Mouse (Mus musculus) natural killer cell, adult 2 months (primary cell): Measurements from ENCODE around the gene Flt1.
A peak's percentile ranks its signal among the peaks of the same experiment; 100 is the strongest.
"Not testable (repeated sequence)": the region's sequence is repeated elsewhere in the genome, so short reads cannot be mapped to it uniquely, and the experiment has no call there.

ENCODE experiments used
- DNase-seq, 2 experiments: peaks; one replicate each; pipeline ENCODE4 v3.0.0; 2022; ENCODE audit warnings: low spot score in 2 of 2

Gene Flt1

GRCm38 (mm10) chr5:147614659-147615058, 111.2 kb downstream of the Flt1 start:
- DNase-seq, result no peak

- DNase-seq, result not testable (repeated sequence)
These were observed 114.5 kb downstream of the Flt1 start for GRCm38 (mm10) chr5:147611348-147611747.

DNA sequence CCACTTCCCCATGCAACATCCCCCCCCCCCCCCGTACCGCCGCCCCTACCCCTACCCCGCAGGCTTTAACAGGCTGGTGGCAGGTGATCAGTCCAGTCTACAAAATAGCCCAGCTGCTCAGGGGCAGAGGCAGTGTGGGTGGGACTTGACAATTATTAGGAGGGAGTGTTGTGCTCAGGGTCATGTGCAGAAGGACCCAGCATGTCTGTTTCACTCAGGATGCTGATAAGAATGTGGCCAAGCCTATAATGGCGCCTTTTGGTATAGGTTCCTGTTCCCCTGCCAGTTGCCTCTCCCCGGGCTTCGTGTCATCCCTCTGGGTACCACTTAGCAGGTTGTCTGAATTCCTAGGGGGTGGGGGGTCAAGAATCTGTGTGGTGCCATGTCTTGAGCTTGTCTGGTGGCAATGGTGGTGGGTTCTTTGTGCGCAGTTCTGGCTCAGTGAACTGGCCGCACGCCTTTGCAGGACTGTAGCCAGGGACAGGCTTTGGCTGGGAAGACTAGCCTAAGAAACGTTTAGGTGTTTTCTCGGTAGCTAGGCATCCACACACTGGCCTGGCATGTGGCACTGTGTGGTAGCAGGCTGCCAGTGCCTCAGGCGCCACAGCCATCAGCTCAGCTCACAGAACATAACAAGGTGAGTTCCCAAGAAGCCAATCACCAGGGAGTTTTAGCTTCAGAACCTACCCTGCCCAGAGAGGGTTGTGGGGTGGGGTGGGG, 118.4 kb downstream of the Flt1 start:
- no peak for DNase-seq

DNA sequence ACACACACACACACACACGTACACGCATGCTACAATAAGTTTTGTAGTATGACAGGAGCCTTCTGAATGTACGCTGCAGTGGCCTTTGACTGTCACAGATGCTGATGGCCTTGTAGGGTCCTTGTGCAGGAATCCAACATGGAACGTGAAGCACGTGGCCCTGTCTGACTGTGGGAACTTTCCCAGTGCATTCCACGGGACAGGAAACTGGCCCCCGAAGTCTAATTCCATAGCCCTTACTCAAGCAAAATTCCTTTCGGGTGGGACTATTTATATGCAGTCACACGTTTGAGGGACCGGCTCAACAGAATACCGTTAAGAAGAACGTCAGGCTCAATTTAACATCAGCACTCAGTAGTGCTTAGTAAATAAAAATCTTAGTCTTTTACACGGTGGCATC, 119.1 kb downstream of the Flt1 start:
- DNase-seq, result no peak

DNA sequence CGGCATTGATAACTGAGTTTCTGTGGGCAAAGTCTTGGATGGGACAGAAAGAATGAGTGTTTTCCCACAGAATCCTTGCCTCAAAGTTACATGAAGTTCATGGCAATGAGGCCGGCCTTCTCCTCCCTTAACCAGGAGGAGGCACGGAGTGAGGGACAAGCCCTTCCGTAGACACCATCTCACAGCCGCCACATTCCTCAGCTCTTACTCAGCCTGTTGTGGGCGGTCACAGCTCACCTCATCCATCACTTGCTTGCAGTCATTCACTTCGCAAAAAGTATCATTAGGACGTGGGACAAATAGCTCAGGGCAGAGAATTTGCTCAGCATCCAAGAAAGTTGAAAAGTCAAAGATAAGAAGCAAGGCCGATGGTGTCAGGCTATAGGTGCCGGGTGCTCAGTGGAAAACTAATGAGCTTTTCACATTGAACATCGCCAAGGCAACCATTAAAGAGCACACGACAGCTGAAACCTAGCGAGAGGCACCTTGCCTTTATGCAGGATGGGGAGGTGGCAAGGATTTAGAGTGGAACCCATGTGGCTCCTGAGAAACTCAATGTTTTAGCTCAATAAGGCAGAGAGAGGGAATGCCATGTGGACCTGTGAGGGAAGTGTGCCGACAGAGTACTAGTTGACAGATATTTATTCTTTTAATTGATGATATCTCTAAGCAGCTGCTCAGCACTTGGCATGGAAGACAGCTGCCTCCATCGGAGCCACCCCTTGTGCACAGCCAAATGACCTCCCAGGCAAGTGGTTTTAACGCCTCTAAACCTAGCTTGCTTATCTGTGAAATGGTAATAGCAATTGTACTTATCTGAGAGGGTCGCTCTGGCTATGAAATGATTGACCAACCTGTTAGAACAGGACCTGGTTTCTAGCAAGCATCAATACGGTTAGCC, 124.1 kb downstream of the Flt1 start:
- DNase-seq, result no peak

GRCm38 (mm10) chr5:147597825-147598224, 128.0 kb downstream of the Flt1 start:
- DNase-seq, result no peak

DNA sequence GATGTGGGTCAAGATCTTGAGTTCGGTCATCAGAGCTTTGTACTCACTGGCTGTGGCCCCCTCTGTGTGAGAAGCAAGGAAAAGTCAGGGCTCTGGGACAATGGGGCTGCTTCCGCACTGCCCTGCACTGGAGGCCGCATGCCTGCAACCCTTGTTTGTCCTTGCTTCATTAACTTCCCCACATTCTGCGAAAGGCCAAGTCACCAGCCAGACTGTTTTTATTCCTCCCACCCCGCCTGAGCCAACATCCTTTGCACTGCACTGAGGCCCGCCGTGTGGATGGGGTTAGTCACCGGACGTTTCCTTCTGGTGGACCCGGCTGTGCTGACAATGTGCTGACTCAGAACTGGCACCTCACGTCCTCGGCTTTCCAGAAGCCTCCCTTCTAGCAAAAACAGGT, 136.0 kb downstream of the Flt1 start:
- DNase-seq, result no peak

DNA sequence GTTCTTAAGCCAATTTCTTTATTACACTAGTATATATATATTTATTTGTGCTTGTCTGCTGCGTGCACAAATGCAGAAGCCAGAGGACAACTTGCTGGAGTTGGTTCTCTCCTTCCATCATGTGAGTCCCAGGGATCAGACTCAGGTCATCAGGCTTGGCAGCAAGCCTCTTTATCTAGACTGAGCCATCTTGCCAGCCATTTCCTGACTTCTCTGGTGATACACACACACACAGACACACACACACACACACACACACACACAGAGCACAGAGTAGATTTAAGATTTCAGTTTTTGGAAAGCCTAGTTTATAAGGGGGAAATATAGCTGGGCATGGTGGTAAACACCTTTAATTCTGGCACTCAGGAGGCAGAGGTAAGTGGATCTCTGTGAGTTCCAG, 140.7 kb downstream of the Flt1 start:
- DNase-seq, result no peak

DNA sequence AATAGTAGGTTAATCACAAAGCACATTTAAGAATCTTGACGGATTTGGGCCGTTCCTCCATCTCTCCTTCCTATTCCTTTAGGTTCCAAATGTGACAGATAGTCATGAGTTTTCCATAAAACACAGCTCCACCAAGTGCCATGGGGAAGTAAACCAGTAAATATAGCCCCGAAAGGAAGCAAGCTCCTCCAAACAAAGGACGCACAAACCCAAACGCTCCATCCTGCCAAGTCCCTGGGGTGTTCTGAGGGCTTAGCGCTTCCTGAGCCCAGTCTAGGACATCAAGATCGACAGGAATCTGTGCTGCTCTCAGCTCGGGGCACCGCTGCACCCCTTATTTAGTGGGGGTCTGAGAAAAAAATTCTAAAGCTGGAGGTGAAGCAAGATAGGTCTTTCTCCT, 141.2 kb downstream of the Flt1 start:
- DNase-seq, result no peak

DNA sequence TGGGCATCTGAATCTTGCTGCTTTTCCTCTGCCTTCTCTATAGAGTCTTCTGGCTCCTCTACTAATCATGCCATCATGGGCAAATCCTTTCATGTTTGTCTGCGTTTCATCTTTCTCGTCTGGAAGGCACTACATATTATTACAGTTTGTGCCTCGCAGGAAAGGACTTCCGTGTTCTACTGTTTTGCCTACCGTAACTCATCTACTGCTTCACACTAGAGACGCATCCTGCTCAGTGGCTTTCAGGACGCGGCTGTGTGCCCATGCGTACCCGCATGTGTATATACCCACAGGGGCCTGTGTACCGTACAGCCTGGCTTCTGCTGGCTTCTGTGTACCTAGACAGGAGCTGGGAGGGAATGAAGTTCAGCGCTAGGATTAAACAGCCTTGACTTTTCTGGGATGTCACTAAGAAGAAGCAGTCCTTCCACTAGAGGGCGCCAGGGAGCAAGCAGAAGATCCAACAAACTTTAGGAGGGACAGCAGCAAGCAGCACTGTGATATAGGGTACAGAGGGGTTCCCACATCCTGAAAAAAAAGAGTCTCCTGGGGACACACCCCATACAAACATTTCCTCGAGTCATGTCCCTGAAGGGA, 142.0 kb downstream of the Flt1 start:
- DNase-seq, result peak; percentile 27 to 60

DNA sequence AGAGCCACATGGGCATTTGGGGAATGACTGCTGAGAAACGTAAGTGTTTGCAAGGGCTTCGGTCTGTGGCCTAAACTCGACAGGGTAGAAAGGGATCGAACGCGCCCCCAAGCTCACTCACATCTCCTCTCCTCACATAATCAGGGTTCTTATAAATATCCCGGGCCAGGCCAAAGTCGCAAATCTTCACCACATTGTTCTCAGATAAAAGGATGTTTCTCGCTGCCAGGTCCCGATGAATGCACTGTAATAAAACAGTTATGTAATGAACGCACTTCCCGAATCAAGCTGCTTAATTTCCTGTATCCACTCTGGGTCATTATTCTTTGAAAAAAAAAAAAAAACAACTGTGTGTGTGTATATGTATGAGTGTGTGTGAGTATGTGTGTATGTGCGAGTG, 145.6 kb downstream of the Flt1 start:
- DNase-seq, result no peak

- DNase-seq, result no peak
These were observed 146.1 kb downstream of the Flt1 start for GRCm38 (mm10) chr5:147579691-147580090.

DNA sequence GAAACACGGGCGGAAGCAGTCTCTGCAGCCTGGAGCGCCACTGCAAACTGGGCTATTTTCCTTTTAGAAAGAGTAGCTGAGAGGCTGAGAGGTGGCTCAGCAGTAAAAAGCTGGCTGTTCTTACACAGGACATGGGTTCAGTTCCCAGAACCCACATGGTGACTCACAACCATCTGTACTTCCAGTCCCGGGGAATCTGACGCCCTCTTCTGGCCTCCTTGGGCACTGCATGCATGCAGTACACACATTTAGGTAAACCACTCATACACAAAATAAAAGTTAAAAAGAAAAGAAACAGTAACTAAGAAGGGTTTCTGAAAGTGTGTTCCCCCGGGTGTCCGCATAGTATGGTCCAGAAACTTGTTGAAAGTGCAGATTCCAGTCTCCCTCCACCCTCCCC, 146.7 kb downstream of the Flt1 start:
- DNase-seq, result no peak

GRCm38 (mm10) chr5:147577003-147577402, 148.8 kb downstream of the Flt1 start:
- DNase-seq, result no peak

GRCm38 (mm10) chr5:147574517-147574916, 151.3 kb downstream of the Flt1 start:
- no peak for DNase-seq

DNA sequence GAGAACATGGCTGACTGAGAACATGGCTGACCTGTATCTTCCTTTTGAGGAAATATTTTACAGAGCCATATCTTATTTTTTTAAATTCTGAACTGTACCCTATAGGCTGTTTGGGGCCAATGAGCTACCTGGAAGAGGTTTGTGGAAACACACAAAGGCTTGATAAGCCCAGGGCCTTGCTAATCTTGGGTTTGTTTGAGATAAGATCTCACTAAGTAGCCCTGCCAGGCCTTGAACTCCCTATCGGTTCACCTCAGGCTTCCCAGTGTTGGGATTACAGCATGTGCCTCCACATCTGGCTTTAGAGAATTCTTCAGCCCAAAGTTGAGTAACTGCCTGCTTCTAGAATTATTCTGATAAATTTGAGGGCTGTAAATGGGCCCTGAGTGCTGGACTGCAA, 152.3 kb downstream of the Flt1 start:
- DNase-seq, result no peak

- no peak for DNase-seq
These were observed 153.1 kb downstream of the Flt1 start for GRCm38 (mm10) chr5:147572695-147573094.

DNA sequence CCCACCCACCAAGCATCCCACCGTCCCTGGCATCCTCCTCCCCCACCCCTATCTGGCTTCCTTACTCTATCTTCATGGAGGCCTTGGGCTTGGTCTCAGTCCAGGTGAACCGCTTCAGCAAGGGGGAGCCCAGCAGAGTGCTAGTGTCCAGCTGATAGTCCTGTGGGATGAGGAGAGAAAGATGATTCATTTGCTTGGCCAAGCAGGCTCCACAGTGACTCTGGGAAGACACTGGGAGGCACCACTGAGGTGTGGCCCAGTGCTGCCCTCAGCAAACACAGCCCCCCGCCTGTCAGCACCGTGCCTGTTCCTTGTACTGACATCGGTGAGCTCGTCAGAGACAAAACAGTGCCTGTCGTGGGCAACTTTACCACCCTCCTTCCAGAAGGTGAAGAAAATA, 159.5 kb downstream of the Flt1 start:
- no peak for DNase-seq

DNA sequence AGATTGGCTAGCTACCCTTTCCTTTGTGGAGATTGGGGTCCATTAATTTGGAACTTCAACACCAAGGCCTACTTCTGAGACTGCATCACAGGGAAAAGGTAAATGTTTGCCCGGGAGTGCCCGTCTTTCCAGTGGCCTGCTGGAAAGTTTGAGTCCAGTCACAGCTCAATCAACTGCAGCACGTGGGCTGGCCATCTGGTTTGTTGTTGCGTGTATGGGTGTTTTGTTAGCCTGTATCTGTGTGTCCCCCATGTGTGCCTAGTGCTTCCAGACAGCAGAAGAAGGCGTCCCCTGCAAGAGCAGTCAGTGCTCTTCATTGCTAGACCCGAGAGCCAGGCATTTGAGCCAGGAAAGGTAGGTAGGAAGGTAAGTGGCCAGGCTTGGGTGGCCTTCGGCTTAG, 160.4 kb downstream of the Flt1 start:
- DNase-seq, result no peak

- peak; percentile 22 to 29 for DNase-seq
These were observed 161.6 kb downstream of the Flt1 start for GRCm38 (mm10) chr5:147564140-147564590.

DNA sequence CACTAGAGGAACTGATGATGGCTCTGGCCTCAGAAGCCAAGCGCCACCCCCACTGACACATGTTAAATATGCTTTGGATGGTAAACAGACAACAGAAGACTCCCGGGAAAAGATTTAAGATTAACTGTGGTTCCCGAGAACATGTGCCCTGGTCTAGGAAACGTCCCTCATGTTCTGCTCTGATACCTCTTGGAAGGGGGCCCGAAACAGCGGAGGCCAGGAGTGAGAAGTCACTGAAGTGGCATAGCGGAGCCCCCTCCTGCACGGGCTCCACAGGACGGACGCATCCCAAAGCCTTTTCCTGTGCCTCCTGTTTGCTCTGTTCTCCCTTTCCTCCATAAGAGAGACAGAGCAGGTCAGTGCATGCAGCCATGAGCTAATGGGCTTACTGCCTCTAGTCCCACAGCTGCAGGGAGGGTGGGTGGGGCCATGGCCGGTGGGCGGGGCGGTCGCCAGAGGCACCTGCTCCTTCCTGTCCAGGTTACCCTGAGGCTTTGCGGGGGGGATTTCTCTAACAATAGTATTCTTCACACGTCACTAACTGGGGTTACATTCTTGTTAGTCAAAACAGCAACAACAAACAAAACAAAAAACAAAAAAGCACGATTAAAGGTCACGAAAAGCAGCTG, 162.2 kb downstream of the Flt1 start:
- DNase-seq, result no peak

GRCm38 (mm10) chr5:147557641-147558040, 168.2 kb downstream of the Flt1 start:
- DNase-seq, result not testable (repeated sequence)
